Mouse (Mus musculus) layer of hippocampus, adult 8-10 months (tissue): ENCODE data around the gene Myh13. TPM values are rescaled to one million over a fixed set of nuclear protein-coding genes. Genes with fewer than 3 reads are reported as not detected.

Experiments
- DNase-seq, 2 experiments: peaks; one replicate each; pipeline ENCODE4 v3.0.0; 2022; ENCODE audit warnings: low spot score in 2 of 2
- total RNA-seq, 4 experiments: library from RNA; stranded (reverse); gene quantifications; 2 replicates each; pipeline ENCODE4 v1.2.4; 2022

Gene Myh13
- total RNA-seq, 4 experiments from 2014 or later = 0.11 to 0.45 TPM; not detected in 2

GRCm38 (mm10) chr11:67386815-67387415, 65.5 kb downstream of the Myh13 start:
- DNase-seq = no peak

- DNase-seq = no peak
These were observed 69.4 kb downstream of the Myh13 start for GRCm38 (mm10) chr11:67390679-67391384.

GRCm38 (mm10) chr11:67392369-67392768, 70.9 kb downstream of the Myh13 start:
- DNase-seq = no peak

- DNase-seq = no peak
These were observed 79.5 kb downstream of the Myh13 start for GRCm38 (mm10) chr11:67400956-67401355.

- DNase-seq = peak in 1 of 2 experiments; percentile 25
These were observed 93.0 kb downstream of the Myh13 start for GRCm38 (mm10) chr11:67414346-67414940.

Other genes with a start within 250 kb of the Myh13 start
- gene Myh3, start 243.4 kb upstream of the Myh13 start, total RNA-seq = 1 to 10 TPM in 1 of 4 experiments, under 1 TPM in 3; 0.50 to 1.1 (median 0.81) TPM
- under 1 TPM; 0.19 to 0.61 (median 0.29) TPM for gene Myh2, start 150.6 kb upstream of the Myh13 start, total RNA-seq
- under 1 TPM; 0.08 to 0.37 (median 0.16) TPM for gene Myh1, start 121.6 kb upstream of the Myh13 start, total RNA-seq
- gene Myh4, start 83.6 kb upstream of the Myh13 start, total RNA-seq = 1 to 10 TPM in 1 of 4 experiments, under 1 TPM in 3; 0.08 to 3.0 (median 0.15) TPM
- 1 to 10 TPM; 1.0 to 1.6 (median 1.4) TPM for gene Myh8, start 44.5 kb upstream of the Myh13 start, total RNA-seq
- 100 to 1,000 TPM; 425 to 480 (median 467) TPM for gene Gas7, start 133.8 kb downstream of the Myh13 start, total RNA-seq